Mouse (Mus musculus): ENCODE data around the gene Snd1. TPM values are rescaled to one million over a fixed set of nuclear protein-coding genes. Genes with fewer than 3 reads are reported as not detected.

Snd1 gene
- total RNA-seq, 2 experiments from 2014 or later, result 76.7 to 77.9 TPM

GRCm38 (mm10) chr6:28521416-28521815 lies 46.5 kb downstream of the Snd1 start:
- no peak overlapping the region for H3K27ac ChIP-seq
- no peak for TF ChIP-seq CTCF (IDR thresholded peaks at IDR 0.05)
- intact Hi-C loops (cut with DNase I), result no loop called here
- no peak for DNase-seq (ENCODE audit: extremely low spot score in 1 of 2, low spot score in 2 of 2)
- no peak overlapping the region for H3K4me3 ChIP-seq

- intact Hi-C loops (cut with DNase I), result no loop called here
- no peak for DNase-seq (ENCODE audit: extremely low spot score in 1 of 2, low spot score in 2 of 2)
- Histone ChIP-seq H3K27ac (no peak overlapping the region), H3K4me3 (no peak overlapping the region)
- TF ChIP-seq CTCF (IDR thresholded peaks at IDR 0.05), result no peak
Measured at GRCm38 (mm10) chr6:28525589-28525988, 50.6 kb downstream of the Snd1 start.

- intact Hi-C loops (cut with DNase I), result no loop called here
- no peak overlapping the region for H3K27ac ChIP-seq
- TF ChIP-seq CTCF (IDR thresholded peaks at IDR 0.05), result no peak
- H3K4me3 ChIP-seq, result no peak overlapping the region
- DNase-seq (ENCODE audit: extremely low spot score in 1 of 2, low spot score in 2 of 2), result no peak
Measured at GRCm38 (mm10) chr6:28527459-28527858, 52.5 kb downstream of the Snd1 start.

- intact Hi-C loops (cut with DNase I), result no loop called here
- Histone ChIP-seq H3K27ac (no peak overlapping the region), H3K4me3 (no peak overlapping the region)
- no peak for TF ChIP-seq CTCF (IDR thresholded peaks at IDR 0.05)
- no peak for DNase-seq (ENCODE audit: extremely low spot score in 1 of 2, low spot score in 2 of 2)
Measured at GRCm38 (mm10) chr6:28528208-28528607, 53.3 kb downstream of the Snd1 start.

GRCm38 (mm10) chr6:28536464-28536863 lies 61.5 kb downstream of the Snd1 start:
- no peak for TF ChIP-seq CTCF (IDR thresholded peaks at IDR 0.05)
- DNase-seq (ENCODE audit: extremely low spot score in 1 of 2, low spot score in 2 of 2), result no peak
- peak overlapping the region; percentile 69 for H3K27ac ChIP-seq
- H3K4me3 ChIP-seq, result no peak overlapping the region
- intact Hi-C loops (cut with DNase I), result loop anchor here (5.0 kb wide), 1 partner anchor 171 kb away; no protein-coding TSS in a partner anchor

GRCm38 (mm10) chr6:28537851-28538527 lies 63.0 kb downstream of the Snd1 start:
- TF ChIP-seq CTCF (IDR thresholded peaks at IDR 0.05), result no peak
- intact Hi-C loops (cut with DNase I), result loop anchor here (5.0 kb wide), 1 partner anchor 169 kb away; no protein-coding TSS in a partner anchor
- H3K4me3 ChIP-seq, result no peak overlapping the region
- peak in 1 of 2 experiments; percentile 70 for DNase-seq (ENCODE audit: extremely low spot score in 1 of 2, low spot score in 2 of 2)
- H3K27ac ChIP-seq, result peak overlapping the region; percentile 69

- peak overlapping the region; percentile 71 for H3K27ac ChIP-seq
- H3K4me3 ChIP-seq, result no peak overlapping the region
- intact Hi-C loops (cut with DNase I), result loop anchor here (5.0 kb wide), 2 partner anchors 40 to 75 kb away; no protein-coding TSS in a partner anchor
- no peak for TF ChIP-seq CTCF (IDR thresholded peaks at IDR 0.05)
- peak; percentile 48 to 49 for DNase-seq (ENCODE audit: extremely low spot score in 1 of 2, low spot score in 2 of 2)
Measured at GRCm38 (mm10) chr6:28542298-28542701, 67.4 kb downstream of the Snd1 start.

GRCm38 (mm10) chr6:28546943-28547342 lies 72.0 kb downstream of the Snd1 start:
- no peak for TF ChIP-seq CTCF (IDR thresholded peaks at IDR 0.05)
- Histone ChIP-seq H3K27ac (peak overlapping the region; percentile 5; the same call in 1 of the 2 replicates), H3K4me3 (no peak overlapping the region)
- intact Hi-C loops (cut with DNase I), result no loop called here
- DNase-seq (ENCODE audit: extremely low spot score in 1 of 2, low spot score in 2 of 2), result no peak

- intact Hi-C loops (cut with DNase I), result no loop called here
- DNase-seq (ENCODE audit: extremely low spot score in 1 of 2, low spot score in 2 of 2), result no peak
Measured at GRCm38 (mm10) chr6:28549374-28549773, 74.4 kb downstream of the Snd1 start.

GRCm38 (mm10) chr6:28550255-28551004 lies 75.5 kb downstream of the Snd1 start:
- Histone ChIP-seq H3K4me3 (no peak overlapping the region), H3K27ac (peak overlapping the region; percentile 55)
- intact Hi-C loops (cut with DNase I), result no loop called here
- no peak for TF ChIP-seq CTCF (IDR thresholded peaks at IDR 0.05)
- DNase-seq (ENCODE audit: extremely low spot score in 1 of 2, low spot score in 2 of 2), result no peak

More at GRCm38 (mm10) chr6:28549374-28549773, 74.4 kb downstream of the Snd1 start:
- Histone ChIP-seq H3K27ac (peak overlapping the region; percentile 55; the same call in 1 of the 2 replicates), H3K4me3 (no peak overlapping the region)
- no peak for TF ChIP-seq CTCF (IDR thresholded peaks at IDR 0.05)

GRCm38 (mm10) chr6:28554470-28554869 lies 79.5 kb downstream of the Snd1 start:
- no peak overlapping the region for H3K4me3 ChIP-seq
- TF ChIP-seq CTCF (IDR thresholded peaks at IDR 0.05), result no peak
- intact Hi-C loops (cut with DNase I), result no loop called here
- peak overlapping the region; percentile 86 for H3K27ac ChIP-seq
- DNase-seq (ENCODE audit: extremely low spot score in 1 of 2, low spot score in 2 of 2), result peak in 1 of 2 experiments; percentile 29

GRCm38 (mm10) chr6:28555002-28555401 lies 80.1 kb downstream of the Snd1 start:
- intact Hi-C loops (cut with DNase I), result loop anchor here (5.0 kb wide), 1 partner anchor 197 kb away; no protein-coding TSS in a partner anchor
- no peak overlapping the region for H3K4me3 ChIP-seq
- peak; percentile 40 to 46 for DNase-seq (ENCODE audit: extremely low spot score in 1 of 2, low spot score in 2 of 2)
- H3K27ac ChIP-seq, result peak overlapping the region; percentile 86
- no peak for TF ChIP-seq CTCF (IDR thresholded peaks at IDR 0.05)

Measured in left cerebral cortex, adult 2 months (tissue).